Mouse (Mus musculus) embryo, embryonic 10 days (tissue): ENCODE measurements at regions not wholly inside any gene's neighbourhood (a gene's known extent, or its start where the extent isn't known, plus 50 kb on each side); places are given as distances from the start of the nearest gene placed in this dataset.

ENCODE experiments used
- DNase-seq: peaks from one replicate; pipeline ENCODE4 v3.0.0-alpha.2; 2015; ENCODE audit warnings: low spot score

DNA sequence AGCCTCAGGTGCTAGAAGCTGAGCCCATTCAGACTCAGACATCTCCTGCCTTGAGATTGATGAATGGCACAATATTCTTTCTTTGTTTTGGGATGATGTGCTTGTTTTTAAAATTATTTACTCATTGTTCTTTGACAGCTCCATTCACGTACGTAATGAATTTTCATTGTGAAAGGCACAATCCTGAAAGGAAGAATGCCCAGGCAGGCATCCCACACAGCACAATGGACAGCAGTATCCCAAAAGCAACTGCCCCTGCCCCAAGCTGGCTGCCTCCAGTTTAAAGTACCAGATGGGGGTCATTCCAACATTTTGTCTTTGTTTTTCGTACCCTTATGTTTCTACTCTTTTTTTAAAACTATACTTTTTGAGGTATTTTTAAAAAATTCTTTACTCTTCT lies 210.9 kb upstream of the St8sia2 start:
- no peak for DNase-seq

GRCm38 (mm10) chr7:74200661-74201060 lies 187.2 kb upstream of the St8sia2 start:
- DNase-seq = peak; percentile 70

GRCm38 (mm10) chr7:74198796-74199195 lies 185.3 kb upstream of the St8sia2 start:
- no peak for DNase-seq

- DNase-seq = no peak
Observed at GRCm38 (mm10) chr7:74184661-74185060, 171.2 kb upstream of the St8sia2 start.

- DNase-seq = peak; percentile 5
Observed at GRCm38 (mm10) chr7:74174206-74174605, 160.7 kb upstream of the St8sia2 start.

DNA sequence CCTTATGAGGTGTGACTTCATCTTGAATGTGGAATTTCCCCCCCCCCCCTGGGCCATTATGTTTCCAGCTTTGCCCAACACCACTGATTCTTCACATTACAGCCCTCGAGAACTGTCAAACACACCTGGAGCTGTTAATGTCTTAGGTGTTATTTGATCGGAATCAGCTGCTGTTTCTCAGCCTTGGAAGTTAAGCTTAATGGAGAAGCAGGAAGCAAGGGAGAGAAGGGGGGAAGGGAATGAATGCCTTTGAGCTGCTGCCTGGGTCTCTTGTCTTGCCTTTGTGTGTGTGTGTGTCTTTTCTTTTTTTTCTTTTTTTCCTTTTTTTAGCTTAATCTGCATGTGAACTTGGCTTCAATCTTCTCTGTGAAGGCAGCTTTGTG lies 159.7 kb upstream of the St8sia2 start:
- peak; percentile 52 for DNase-seq

- peak; percentile 22 for DNase-seq
Observed at GRCm38 (mm10) chr7:74172504-74173229, 159.2 kb upstream of the St8sia2 start.

DNA sequence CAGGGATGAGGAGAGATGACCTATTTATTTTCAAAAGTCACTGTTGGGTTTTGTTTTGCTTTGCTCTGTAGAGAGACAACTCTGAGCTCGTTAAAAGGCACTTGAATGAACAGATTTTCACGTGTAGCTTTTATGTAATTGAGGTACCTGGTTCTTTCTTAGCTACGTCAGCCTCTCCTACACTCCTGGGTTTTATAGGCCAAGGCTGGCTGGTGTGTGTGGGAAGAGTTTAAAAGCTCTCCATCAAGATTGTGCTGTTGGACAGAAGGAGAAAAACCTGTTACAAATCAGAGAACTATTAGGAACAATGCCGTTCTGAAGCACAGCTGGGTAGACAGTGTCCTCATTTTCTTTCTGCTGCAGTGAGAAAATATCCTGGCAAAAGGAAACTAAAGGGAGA lies 138.1 kb upstream of the St8sia2 start:
- DNase-seq = no peak

GRCm38 (mm10) chr7:74143236-74143635 lies 129.7 kb upstream of the St8sia2 start:
- DNase-seq = no peak

DNA sequence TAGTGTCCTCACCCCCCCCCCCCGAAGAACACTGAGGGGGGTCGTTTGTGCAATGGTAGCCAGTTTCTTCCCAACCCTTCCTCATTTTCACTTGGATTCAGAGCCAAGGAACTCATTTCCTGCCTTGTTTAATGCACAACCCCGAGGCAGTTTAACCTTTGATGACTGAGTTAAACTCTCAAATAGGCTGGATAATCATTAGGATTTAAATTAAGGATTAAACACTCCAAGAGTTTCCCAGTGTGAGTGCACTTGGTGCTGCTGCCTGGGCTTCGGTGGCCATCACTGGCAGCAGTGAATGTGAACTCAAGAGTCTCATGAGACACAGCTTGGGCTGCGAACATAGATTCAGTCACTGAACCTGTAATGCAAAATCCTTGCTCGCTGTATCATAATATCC lies 124.7 kb upstream of the St8sia2 start:
- no peak for DNase-seq

DNA sequence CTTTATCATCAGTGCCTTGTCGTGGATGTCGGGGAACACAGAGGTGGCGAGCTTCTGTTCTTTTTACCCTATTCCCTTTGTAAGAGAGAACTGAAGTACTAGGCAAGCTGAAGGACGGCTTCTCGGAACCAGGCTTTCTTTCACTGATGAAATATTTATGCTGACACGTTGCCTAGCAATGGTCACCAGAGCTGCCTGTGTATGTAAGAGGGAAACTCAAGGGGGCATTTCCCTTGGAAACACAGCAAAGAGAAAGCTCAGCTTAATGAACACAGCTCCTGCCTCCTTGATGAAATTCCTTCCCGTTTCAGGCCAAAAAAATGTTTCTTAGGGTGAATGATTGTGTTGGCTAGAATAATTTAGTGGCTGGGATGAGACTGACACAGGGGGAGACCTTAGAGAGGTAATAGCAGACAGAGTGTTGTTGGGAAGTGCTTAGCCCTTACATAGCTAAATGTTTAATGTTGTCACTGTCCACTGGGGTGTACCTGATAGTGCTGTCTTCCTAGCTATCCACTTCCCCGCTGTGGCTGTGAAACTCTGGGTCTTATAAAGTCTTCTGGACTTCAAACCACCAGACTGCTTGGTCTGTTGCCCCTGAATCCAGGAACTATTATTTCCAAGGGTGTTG lies 116.8 kb upstream of the St8sia2 start:
- peak; percentile 57 for DNase-seq

- no peak for DNase-seq
Observed at GRCm38 (mm10) chr7:74112071-74112470, 98.6 kb upstream of the St8sia2 start.

DNA sequence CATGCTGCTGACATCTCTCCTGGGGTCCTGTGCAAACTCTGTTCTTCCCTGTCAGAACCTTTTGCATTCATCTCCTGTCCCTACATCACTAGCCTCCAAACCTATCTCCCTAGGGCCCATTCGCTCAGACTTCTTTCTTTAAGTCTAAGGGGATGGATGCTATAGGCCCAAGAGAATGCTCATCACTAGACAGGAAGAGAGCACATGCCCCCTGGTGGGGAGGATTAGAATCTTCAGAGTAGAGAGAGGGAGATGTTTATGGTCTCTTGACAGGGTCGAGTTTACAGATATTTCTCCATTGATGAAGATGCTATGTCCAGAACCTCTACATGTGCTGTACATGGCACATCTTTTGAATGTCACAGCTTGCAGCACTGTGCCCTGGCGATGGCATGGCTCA lies 94.9 kb upstream of the St8sia2 start:
- peak; percentile 47 for DNase-seq

DNA sequence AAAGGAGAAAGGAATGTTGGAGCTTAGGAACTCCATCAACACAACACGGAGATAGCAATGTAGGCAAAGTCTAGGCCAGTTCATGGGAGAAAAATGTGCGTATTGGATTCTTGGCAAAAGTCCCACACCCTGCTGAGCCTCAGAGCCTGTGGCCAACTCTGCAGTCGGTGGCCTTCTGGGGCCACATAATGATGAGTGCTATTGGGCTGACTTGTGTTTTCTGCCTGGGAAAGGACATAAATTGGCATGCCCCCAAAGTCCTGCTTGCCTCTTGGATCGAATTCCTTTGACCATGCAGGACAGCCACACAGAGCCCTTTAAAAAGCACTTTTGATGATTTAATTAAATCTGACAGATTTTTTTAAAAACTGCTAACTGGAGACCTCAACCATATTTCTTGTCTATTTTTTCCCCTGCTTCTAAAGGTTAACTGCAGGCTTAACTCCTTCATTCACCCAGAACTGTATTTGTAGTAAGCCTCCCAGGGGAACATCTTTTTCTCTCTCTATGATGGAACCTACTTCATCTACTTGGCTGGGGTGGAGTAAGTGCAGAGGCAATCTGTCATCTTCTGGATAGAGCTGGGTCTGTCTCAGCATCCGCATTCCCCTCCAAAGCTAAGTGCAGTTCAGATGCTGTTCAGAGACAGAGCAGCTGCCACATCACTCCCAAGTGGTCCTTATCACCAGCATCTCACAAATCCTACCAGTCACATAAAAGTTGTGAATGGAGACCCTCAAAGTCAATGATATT lies 93.9 kb upstream of the St8sia2 start:
- no peak for DNase-seq

GRCm38 (mm10) chr7:74091402-74092025 lies 78.0 kb upstream of the St8sia2 start:
- DNase-seq = no peak

DNA sequence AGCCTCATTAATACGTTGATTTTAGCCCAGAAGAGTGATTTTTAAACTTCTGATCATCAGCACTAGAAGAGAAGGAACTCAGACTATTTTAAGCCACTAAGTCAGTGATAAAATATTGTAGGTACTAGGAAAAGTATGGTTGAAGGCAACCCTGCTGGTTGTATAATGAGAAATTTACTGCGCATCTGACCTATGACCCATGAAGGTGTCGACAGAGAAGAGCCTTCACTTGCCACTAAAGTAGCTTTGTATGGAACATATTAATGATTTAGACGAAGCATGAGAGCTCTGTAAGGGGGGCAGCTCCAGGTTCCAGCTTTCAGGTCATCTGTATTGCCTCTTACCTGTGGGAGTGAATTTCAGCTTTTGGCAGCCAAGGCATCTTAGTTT lies 67.4 kb upstream of the St8sia2 start:
- no peak for DNase-seq

DNA sequence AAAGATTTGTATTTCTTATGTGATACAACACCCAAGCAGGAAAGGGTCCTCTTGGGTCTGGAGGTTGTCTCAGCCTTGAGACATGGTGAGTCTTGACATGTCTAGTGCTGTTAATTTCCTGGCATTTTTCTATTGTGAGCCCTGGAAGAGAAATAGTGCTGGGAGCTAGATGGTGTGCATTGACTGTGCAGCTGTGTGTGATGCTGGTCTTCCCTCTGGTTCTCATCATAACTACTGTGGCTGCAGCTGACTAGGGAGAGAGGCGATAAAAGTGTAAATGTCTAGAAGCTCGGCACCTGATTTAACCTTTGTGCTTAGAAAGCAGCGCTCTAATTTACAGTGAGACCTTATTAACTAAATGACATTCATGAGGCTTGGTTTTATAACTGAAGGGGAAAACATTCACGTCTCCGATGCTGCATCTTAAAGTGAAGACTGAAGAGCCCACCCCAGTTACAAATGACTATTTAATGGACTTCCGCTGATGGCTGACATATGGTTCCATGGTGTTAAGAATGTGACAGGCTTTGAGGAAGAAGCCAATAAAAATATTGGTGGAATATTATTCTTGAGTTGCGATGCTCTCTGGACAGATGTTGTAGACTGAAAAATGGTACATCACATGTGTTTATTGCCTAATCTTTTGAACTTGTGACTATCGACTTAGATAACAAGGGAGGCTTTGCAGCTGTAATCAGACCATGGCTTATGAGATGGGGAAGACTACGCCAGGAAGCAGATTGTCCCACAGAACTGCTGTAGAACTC lies 66.8 kb upstream of the St8sia2 start:
- no peak for DNase-seq

- no peak for DNase-seq
Observed at GRCm38 (mm10) chr7:74072632-74073031, 59.1 kb upstream of the St8sia2 start.

DNA sequence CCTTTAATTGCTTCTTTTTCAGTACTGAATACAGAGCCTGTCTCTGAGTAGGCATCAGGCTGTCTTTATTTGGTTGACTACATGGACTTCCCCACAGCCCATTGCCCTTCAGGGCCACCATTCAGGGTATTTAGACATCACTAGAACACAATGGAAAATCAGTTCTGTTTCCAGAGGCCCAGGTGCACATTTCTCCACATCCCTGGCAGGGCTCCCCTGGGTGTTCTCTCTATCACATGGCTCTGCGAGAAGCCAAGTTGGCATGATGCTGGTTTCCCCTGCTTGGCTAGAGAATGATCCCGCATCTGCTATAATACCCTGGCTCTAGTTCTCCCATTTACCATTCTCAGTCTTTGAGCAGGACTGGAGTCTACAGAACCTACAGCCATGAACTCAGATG lies 57.3 kb upstream of the St8sia2 start:
- no peak for DNase-seq

GRCm38 (mm10) chr7:74065449-74066099 lies 52.1 kb upstream of the St8sia2 start:
- no peak for DNase-seq
